Mouse (Mus musculus) forebrain, postnatal 0 days (tissue): ENCODE measurements at regions not wholly inside any gene's neighbourhood (a gene's known extent, or its start where the extent isn't known, plus 50 kb on each side); places are given as distances from the start of the nearest gene placed in this dataset.

ENCODE experiments used
- ATAC-seq: fragments of 200-750 bp; cut with Nextera tagmentation; 2 replicates; pipeline ENCODE4 v1.8.0; 2017; ENCODE audit warnings: mild to moderate bottlenecking, moderate library complexity
- DNase-seq: peaks from one replicate; pipeline ENCODE4 v3.0.0-alpha.2; 2015
- H3K27ac ChIP-seq: fragments of 300-500 bp; sonication (generic); 2 replicates; pipeline ENCODE4 v1.5.1; 2014; ENCODE audit warnings: low read depth, mild to moderate bottlenecking, antibody characterized with exemption, low read length, moderate library complexity, mixed read lengths
- H3K27me3 ChIP-seq: fragments of 300-500 bp; sonication (generic); 2 replicates; pipeline ENCODE4 v1.6.1; 2014; ENCODE audit warnings: mild to moderate bottlenecking, low read length, mixed read lengths; ENCODE audit not compliant: insufficient read depth
- H3K36me3 ChIP-seq: fragments of 300-500 bp; sonication (generic); 2 replicates; pipeline ENCODE4 v1.6.1; 2014; ENCODE audit warnings: mild to moderate bottlenecking, moderate library complexity; ENCODE audit not compliant: insufficient read depth
- H3K4me1 ChIP-seq: fragments of 300-500 bp; sonication (generic); 2 replicates; pipeline ENCODE4 v1.6.1; 2014; ENCODE audit warnings: antibody characterized with exemption; ENCODE audit not compliant: insufficient read depth
- H3K4me2 ChIP-seq: fragments of 300-500 bp; sonication (generic); 2 replicates; pipeline ENCODE4 v1.6.1; 2014; ENCODE audit warnings: low read depth, mild to moderate bottlenecking, moderate library complexity
- H3K4me3 ChIP-seq: fragments of 300-500 bp; sonication (generic); 2 replicates; pipeline ENCODE4 v1.5.1; 2014; ENCODE audit warnings: low read depth, low read length, mixed read lengths
- H3K9ac ChIP-seq: fragments of 300-500 bp; sonication (generic); 2 replicates; pipeline ENCODE4 v1.6.1; 2014; ENCODE audit warnings: mild to moderate bottlenecking
- H3K9me3 ChIP-seq: fragments of 300-500 bp; sonication (generic); 2 replicates; pipeline ENCODE4 v1.6.1; 2016; ENCODE audit warnings: low read length
- CTCF ChIP-seq: sonication (generic); IDR thresholded peaks from 2 replicates; pipeline ENCODE4 v1.5.1; 2016; ENCODE audit warnings: antibody characterized with exemption, control low read depth, low read depth
- WGBS: fragments of 180-500 bp; shearing (Covaris S2); extraction: QIAGEN DNeasy Blood & Tissue Kit; methylation state at CpG from one replicate; pipeline ENCODE4 v1.1.7; 2014; 5-methylcytosine and 5-hydroxymethylcytosine counted together

DNA sequence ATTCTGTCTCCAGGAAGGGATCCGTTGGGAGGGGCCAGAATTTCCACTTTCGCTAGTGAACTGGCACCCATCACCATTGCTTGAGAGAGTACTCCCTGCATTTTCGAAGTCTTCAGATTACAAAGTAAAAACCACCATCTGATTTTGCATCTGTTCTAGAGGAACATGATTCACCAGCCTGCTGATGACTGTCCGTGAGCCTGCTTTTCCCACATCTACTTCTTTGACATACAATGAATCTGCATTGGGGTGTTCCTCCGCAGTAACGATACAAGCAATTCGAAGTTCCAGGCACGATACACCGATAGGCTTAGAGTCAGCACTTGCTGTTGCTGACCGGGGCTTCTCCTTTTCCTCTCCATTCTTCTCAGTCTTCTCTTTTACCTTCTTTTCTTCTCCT, 285.1 kb upstream of the Gm4791 start:
- no peak for ATAC-seq
- no peak for DNase-seq
- Histone ChIP-seq H3K4me3 (no peak overlapping the region), H3K27me3 (no peaks in the 10 kb centered on the region), H3K27ac (no peak overlapping the region), H3K4me1 (no peaks in the 10 kb centered on the region), H3K4me2 (no peak overlapping the region), H3K36me3 (no peaks in the 10 kb centered on the region), H3K9me3 (no peaks in the 10 kb centered on the region), H3K9ac (no peak overlapping the region)
- no peak for TF ChIP-seq CTCF
- 83% methylated on average over 10 of the region's 10 CpGs for WGBS

DNA sequence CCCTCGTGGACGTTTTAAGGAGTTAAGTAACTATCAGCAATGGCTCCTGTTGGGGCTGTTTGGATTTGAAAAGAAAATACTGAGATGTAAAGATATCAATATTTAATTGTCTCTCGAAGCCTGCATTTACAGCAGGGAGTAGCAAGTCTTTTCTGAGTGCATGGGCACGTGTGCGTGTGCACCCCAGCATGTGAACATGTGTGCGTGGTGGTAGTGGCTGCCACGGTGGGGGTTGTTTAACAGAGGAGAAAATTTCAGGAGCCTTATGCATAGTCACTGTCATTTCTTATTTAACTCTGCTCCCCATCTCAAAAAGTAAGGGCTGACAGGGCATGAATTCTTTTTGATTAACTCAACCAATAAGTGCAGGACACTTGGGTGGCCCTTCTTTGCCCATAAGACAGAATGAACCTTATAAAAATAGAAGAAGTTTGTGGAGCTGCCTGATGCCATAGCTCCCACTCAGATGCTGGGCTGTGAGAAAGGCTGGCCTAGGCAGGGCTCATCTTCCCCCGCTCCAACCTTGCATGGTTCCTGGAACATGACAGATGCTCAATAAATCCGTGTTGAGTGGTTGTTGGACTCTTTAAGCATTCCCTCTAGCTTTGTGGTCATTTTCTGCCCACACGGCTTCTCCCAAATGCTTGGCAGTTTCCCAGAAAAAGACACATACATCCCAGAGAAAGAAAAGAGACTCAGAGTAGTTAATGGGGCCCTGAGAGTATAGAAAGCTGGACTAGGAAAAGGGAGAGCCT, 294.2 kb upstream of the Gm4791 start:
- ATAC-seq, result no peak
- no peak for DNase-seq
- 43% methylated on average over 10 of the region's 10 CpGs for WGBS
- Histone ChIP-seq H3K27ac (0 out of 2 replicates have a peak overlapping the region, but pooled peaks have one; percentile 16), H3K9me3 (no peaks in the 10 kb centered on the region), H3K9ac (no peak overlapping the region), H3K4me1 (0 out of 2 replicates have a peak, but pooled peaks cover 3% of the 10 kb centered on the region), H3K4me2 (no peak overlapping the region), H3K4me3 (no peak overlapping the region), H3K36me3 (no peaks in the 10 kb centered on the region), H3K27me3 (no peaks in the 10 kb centered on the region)
- no peak for TF ChIP-seq CTCF

DNA sequence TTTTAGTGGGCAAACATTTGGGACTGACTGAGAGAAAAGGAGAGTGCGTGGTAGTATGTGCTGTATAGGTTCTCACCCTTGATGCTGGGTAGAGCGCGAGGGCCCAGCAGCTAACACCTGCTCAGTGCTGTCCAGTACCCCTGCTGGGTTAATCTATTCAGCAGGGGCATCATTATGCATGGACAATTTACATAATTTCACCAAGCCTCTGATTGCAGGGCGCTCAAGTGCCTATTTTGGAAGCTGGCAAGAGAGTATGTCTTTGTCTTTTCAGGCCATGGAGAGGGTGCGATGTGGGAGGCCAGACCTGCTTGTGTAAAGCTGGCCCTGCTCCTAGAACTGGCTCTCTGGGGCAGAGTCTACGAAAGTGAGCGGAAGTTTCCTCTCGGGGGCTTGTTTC, 294.9 kb upstream of the Gm4791 start:
- H3K36me3 ChIP-seq, result no peaks in the 10 kb centered on the region
- no peaks in the 10 kb centered on the region for H3K27me3 ChIP-seq
- H3K4me1 ChIP-seq, result 0 out of 2 replicates have a peak, but pooled peaks cover 3% of the 10 kb centered on the region
- H3K27ac ChIP-seq, result 0 out of 2 replicates have a peak overlapping the region, but pooled peaks have one; percentile 16
- H3K9me3 ChIP-seq, result no peaks in the 10 kb centered on the region
- TF ChIP-seq CTCF, result no peak
- peak; percentile 68 for ATAC-seq
- 15% methylated on average over 8 of the region's 8 CpGs for WGBS
- H3K4me2 ChIP-seq, result no peak overlapping the region
- H3K9ac ChIP-seq, result no peak overlapping the region
- DNase-seq, result peak; percentile 45
- no peak overlapping the region for H3K4me3 ChIP-seq

DNA sequence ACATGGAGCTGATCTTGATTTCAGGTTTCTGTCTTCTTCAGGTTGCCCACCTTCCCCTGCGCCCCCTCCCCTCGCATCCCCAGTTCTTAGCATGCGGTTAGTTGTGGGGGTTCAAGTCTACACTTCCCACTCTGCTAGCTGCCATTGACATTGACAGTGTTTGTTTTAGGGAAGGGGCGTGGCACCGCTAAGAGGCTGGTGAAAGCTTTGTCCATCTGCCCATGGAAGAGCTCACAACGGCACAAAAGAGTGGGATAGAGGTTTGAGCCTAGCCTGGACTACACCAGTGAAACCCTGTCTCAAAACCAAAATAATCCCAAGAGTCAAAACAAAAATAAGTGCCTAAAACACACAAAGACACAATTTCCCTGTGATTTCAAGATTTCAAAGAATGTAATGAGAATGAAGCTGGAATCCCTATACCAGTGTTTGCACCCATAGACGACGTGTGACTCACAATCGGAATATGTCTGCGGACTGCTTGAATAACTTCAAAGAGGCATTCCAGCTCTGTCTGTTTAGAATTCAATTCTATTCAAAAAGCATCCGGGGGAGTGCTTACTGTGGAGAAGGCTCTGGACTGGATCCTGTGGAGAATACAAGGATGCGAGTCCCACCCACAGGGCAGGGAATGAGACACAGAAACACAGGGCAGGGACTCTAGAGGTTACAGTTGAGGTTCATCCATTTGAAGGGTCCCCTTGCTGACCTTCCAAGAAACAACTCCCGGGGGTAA, 295.5 kb upstream of the Gm4791 start:
- no peak overlapping the region for H3K4me3 ChIP-seq
- peak overlapping the region; percentile 15; the same call in 1 of the 2 replicates for H3K27ac ChIP-seq
- no peak for TF ChIP-seq CTCF
- H3K36me3 ChIP-seq, result no peaks in the 10 kb centered on the region
- H3K9ac ChIP-seq, result no peak overlapping the region
- no peaks in the 10 kb centered on the region for H3K27me3 ChIP-seq
- no peak for DNase-seq
- H3K4me1 ChIP-seq, result 0 out of 2 replicates have a peak, but pooled peaks cover 3% of the 10 kb centered on the region
- H3K9me3 ChIP-seq, result no peaks in the 10 kb centered on the region
- H3K4me2 ChIP-seq, result no peak overlapping the region
- ATAC-seq, result peak; percentile 73
- 30% methylated on average over 13 of the region's 13 CpGs for WGBS

DNA sequence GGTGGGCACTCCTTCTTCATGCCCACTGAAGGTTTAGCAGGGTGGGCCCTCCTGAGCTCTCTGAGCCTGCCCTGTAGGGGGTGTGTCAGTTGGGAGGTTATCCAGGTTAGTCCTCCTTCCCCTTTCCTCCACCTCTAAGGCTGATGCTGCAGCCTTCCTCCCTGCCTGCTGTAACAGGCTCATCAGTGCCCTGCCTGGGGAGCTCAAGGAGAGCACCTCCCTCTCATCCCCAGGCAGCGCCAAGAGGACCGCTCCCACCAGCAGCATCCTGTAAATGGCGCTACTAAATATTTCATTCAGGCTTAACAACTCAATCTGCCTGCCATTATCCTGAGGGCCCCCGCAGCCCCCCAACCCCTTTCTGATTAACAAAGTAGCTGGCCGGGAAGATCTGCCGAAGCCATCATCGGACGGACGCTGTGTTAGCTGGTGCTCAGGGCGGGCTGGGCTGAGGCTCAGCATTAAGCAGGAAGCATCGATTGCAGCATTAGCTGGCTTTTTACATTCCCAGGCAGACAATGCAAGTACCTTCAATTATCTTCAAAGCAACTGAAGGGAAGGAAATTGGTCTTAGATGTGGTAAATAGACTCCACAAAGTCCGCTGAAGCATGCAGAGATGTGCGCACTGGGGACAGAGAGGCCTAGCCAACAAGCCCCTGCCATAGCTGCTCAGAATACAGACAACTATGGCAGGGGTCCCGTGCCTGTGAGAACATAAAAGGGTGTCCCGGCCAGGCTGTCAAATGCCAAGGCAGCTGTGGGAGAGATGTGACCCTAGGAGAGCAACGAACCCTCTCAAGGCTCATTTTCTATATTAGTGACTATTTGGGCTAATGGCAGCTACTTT, 296.3 kb upstream of the Gm4791 start:
- Histone ChIP-seq H3K9me3 (no peaks in the 10 kb centered on the region), H3K27me3 (no peaks in the 10 kb centered on the region), H3K27ac (peak overlapping the region; percentile 15; the same call in 1 of the 2 replicates), H3K4me2 (no peak overlapping the region), H3K9ac (no peak overlapping the region), H3K36me3 (no peaks in the 10 kb centered on the region), H3K4me1 (0 out of 2 replicates have a peak, but pooled peaks cover 3% of the 10 kb centered on the region), H3K4me3 (no peak overlapping the region)
- TF ChIP-seq CTCF, result no peak
- DNase-seq (peak; percentile 36), ATAC-seq (peak; percentile 60)
- 14% methylated on average over 16 of the region's 16 CpGs for WGBS

- DNase-seq (no peak), ATAC-seq (no peak)
- TF ChIP-seq CTCF, result no peak
- WGBS, result 83% methylated on average over 2 of the region's 2 CpGs
- H3K9me3 ChIP-seq, result no peaks in the 10 kb centered on the region
- no peak overlapping the region for H3K4me3 ChIP-seq
- no peak overlapping the region for H3K9ac ChIP-seq
- H3K27me3 ChIP-seq, result no peaks in the 10 kb centered on the region
- no peak overlapping the region for H3K4me2 ChIP-seq
- H3K36me3 ChIP-seq, result no peaks in the 10 kb centered on the region
- H3K4me1 ChIP-seq, result no peaks in the 10 kb centered on the region
- H3K27ac ChIP-seq, result no peak overlapping the region
Measured at GRCm38 (mm10) chr9:46696171-46696570, 302.4 kb upstream of the Gm4791 start.
